Mouse (Mus musculus) C2C12 (cell line): Measurements from ENCODE around the gene Col9a3. TPM values are rescaled to one million over a fixed set of nuclear protein-coding genes. Genes with fewer than 3 reads are reported as not detected.
A peak's percentile ranks its signal among the peaks of the same experiment; 100 is the strongest.

Source experiments
- H3K27me3 ChIP-seq: one replicate; pipeline ENCODE4 v1.6.1; 2011; ENCODE audit not compliant: control insufficient read depth, insufficient read depth, insufficient read length
- H3K36me3 ChIP-seq: one replicate; pipeline ENCODE4 v1.6.1; 2011; ENCODE audit not compliant: control insufficient read depth, insufficient read depth
- H3K4me3 ChIP-seq: one replicate; pipeline ENCODE4 v1.5.1; 2011; ENCODE audit warnings: mild to moderate bottlenecking, control low read depth; ENCODE audit not compliant: poor library complexity, insufficient read depth, severe bottlenecking
- H3K79me2 ChIP-seq: one replicate; pipeline ENCODE4 v1.6.1; 2011; ENCODE audit not compliant: control insufficient read depth, insufficient read depth
- H3K79me3 ChIP-seq: one replicate; pipeline ENCODE4 v1.6.1; 2011; ENCODE audit warnings: low read depth, control low read depth
- H3ac ChIP-seq: one replicate; pipeline ENCODE3; 2011; ENCODE audit warnings: low read depth; ENCODE audit not compliant: control insufficient read depth, insufficient read length
- CEBPB ChIP-seq: IDR thresholded peaks from one replicate; pipeline ENCODE4 v1.6.1; 2011; ENCODE audit warnings: low read depth, mild to moderate bottlenecking, control low read depth, moderate library complexity
- CTCF ChIP-seq: IDR thresholded peaks from one replicate; pipeline ENCODE4 v1.5.1; 2011; ENCODE audit not compliant: control insufficient read depth, insufficient read depth, insufficient read length
- FOSL1 ChIP-seq: IDR thresholded peaks from one replicate; pipeline ENCODE4 v1.8.0; 2011; ENCODE audit warnings: mild to moderate bottlenecking, low read length; ENCODE audit not compliant: poor library complexity, insufficient read depth, severe bottlenecking
- MAX ChIP-seq: IDR thresholded peaks from one replicate; pipeline ENCODE4 v1.6.1; 2011; ENCODE audit warnings: mild to moderate bottlenecking, control low read depth
- MYOD1 ChIP-seq: IDR thresholded peaks from one replicate; pipeline ENCODE4 v1.6.1; 2011; ENCODE audit warnings: low read depth; ENCODE audit not compliant: control insufficient read depth, insufficient read length
- MYOG ChIP-seq: IDR thresholded peaks from one replicate; pipeline ENCODE4 v1.6.1; 2011; ENCODE audit not compliant: control insufficient read depth, insufficient read length; ENCODE audit errors: extremely low read depth
- USF1 ChIP-seq: IDR thresholded peaks from one replicate; pipeline ENCODE4 v1.6.1; 2011; ENCODE audit warnings: low read depth, mild to moderate bottlenecking, control low read depth, moderate library complexity
- polyA plus RNA-seq: library from polyadenylated mRNA; unstranded; fragments of >200 nt; fragmentation: generic; extraction: Trizol; gene quantifications from one replicate; pipeline ENCODE4 v1.2.1, GENCODE M21; 2012; ENCODE audit warnings: missing spikeins

Col9a3 gene
- polyA plus RNA-seq, 1 experiment: 0.21 TPM

- Histone ChIP-seq H3K79me2 (no peaks in the 10 kb centered on the region), H3K79me3 (no peaks in the 10 kb centered on the region), H3ac (no peak overlapping the region), H3K27me3 (peaks cover 30% of the 10 kb centered on the region), H3K36me3 (no peaks in the 10 kb centered on the region), H3K4me3 (no peak overlapping the region)
- TF ChIP-seq CEBPB: no peak
- TF ChIP-seq CTCF: no peak
- no peak for TF ChIP-seq MYOD1
- TF ChIP-seq FOSL1: no peak
- TF ChIP-seq MAX: no peak
- no peak for TF ChIP-seq MYOG
- no peak for TF ChIP-seq USF1
Measured at GRCm38 (mm10) chr2:180563296-180563695, 34.3 kb upstream of the Col9a3 start.

- H3K4me3 ChIP-seq: no peak overlapping the region
- H3K36me3 ChIP-seq: no peaks in the 10 kb centered on the region
- no peak for TF ChIP-seq MYOD1
- TF ChIP-seq USF1: no peak
- no peaks in the 10 kb centered on the region for H3K79me2 ChIP-seq
- no peaks in the 10 kb centered on the region for H3K79me3 ChIP-seq
- no peak overlapping the region for H3ac ChIP-seq
- peaks cover 35% of the 10 kb centered on the region for H3K27me3 ChIP-seq
Measured at GRCm38 (mm10) chr2:180563841-180564240, 33.7 kb upstream of the Col9a3 start.

- Histone ChIP-seq H3K27me3 (peaks cover 58% of the 10 kb centered on the region), H3K79me2 (no peaks in the 10 kb centered on the region)
- TF ChIP-seq FOSL1 (no peak), CTCF (no peak), CEBPB (no peak), MYOD1 (no peak), MAX (no peak), MYOG (no peak), USF1 (no peak)
Measured at GRCm38 (mm10) chr2:180566240-180566913, 31.2 kb upstream of the Col9a3 start.

GRCm38 (mm10) chr2:180569028-180569643, 28.5 kb upstream of the Col9a3 start:
- Histone ChIP-seq H3K36me3 (no peaks in the 10 kb centered on the region), H3K79me2 (no peaks in the 10 kb centered on the region), H3K79me3 (no peaks in the 10 kb centered on the region), H3K27me3 (peaks cover 40% of the 10 kb centered on the region), H3K4me3 (no peak overlapping the region), H3ac (no peak overlapping the region)
- TF ChIP-seq MYOD1 (no peak), CEBPB (no peak), USF1 (no peak), MAX (no peak), MYOG (no peak), FOSL1 (no peak), CTCF (no peak)

More at GRCm38 (mm10) chr2:180566240-180566913, 31.2 kb upstream of the Col9a3 start:
- H3K4me3 ChIP-seq: no peak overlapping the region
- no peaks in the 10 kb centered on the region for H3K79me3 ChIP-seq
- H3K36me3 ChIP-seq: no peaks in the 10 kb centered on the region
- H3ac ChIP-seq: no peak overlapping the region

- Histone ChIP-seq H3K4me3 (no peak overlapping the region), H3ac (no peak overlapping the region), H3K27me3 (no peaks in the 10 kb centered on the region), H3K79me3 (no peaks in the 10 kb centered on the region), H3K79me2 (no peaks in the 10 kb centered on the region), H3K36me3 (no peaks in the 10 kb centered on the region)
- TF ChIP-seq CEBPB (no peak), MYOD1 (no peak), MYOG (no peak), USF1 (no peak), CTCF (no peak), FOSL1 (no peak), MAX (no peak)
Measured at GRCm38 (mm10) chr2:180576482-180576881, 21.1 kb upstream of the Col9a3 start.

GRCm38 (mm10) chr2:180578686-180579085, 18.9 kb upstream of the Col9a3 start:
- Histone ChIP-seq H3ac (no peak overlapping the region), H3K27me3 (no peaks in the 10 kb centered on the region), H3K79me3 (peaks cover 6% of the 10 kb centered on the region), H3K36me3 (no peaks in the 10 kb centered on the region), H3K79me2 (peaks cover 11% of the 10 kb centered on the region), H3K4me3 (no peak overlapping the region)
- no peak for TF ChIP-seq CEBPB
- TF ChIP-seq MYOD1: no peak
- no peak for TF ChIP-seq USF1
- TF ChIP-seq FOSL1: no peak
- TF ChIP-seq MAX: no peak
- TF ChIP-seq CTCF: peak; percentile 69
- no peak for TF ChIP-seq MYOG
